Mouse (Mus musculus) spleen, postnatal 10 days (tissue): ENCODE data around the gene Trio.
A peak's percentile ranks its signal among the peaks of the same experiment; 100 is the strongest.

Source experiments
- DNase-seq, 2 experiments: peaks; one replicate each; pipeline ENCODE4 v3.0.0; 2021 to 2022; ENCODE audit warnings: low spot score in 2 of 2

Gene Trio

DNA sequence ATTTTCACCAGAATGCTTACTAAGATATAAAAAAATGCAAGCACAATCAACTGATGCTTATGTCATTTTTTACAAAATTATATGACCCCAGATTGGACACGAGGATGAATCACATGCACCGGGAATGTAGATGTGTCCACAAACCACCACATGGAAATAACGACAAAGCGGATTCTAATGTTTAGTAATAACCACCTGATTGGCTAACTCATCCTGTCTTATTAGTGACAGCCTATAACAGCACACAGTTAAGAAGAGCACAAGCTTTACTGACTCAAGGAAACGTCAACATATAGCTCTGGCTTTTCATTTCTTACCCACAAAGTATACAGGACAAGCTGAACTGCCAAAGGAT, 101.7 kb downstream of the Trio start:
- DNase-seq, result no peak

DNA sequence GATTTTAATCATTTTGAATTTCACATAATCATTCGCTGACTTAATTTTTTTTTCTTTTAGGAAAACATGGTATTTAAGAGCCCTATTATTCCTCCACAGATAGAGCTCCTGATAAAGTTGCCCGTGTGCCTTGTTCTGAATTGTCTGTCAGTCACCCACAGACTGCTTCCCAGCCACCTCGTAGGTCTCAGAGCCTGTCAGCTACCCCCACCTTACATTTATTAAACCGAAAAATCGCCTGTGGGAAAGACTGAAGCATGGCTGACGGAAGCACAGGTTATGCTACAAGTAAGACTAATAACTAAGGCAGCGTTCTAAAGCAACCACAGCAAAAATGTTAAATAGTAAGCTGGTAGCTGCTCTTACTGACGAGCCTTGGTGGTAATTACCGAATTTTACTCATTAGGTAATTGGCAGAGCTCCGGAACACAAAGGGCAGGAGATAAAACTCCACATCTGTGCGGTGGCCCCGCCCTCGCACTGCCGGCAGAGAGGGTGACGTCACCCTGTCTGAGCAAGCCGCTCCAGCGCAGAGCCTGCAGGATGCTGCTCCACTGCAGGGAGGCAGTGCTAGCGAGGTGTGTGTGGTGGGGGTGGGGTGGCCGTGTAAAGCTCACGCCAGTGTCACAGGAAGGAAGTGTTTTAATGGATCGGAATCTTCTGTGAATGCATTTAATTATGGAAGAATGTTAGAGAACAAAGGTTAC, 102.2 kb downstream of the Trio start:
- DNase-seq, result peak; percentile 21 to 69

DNA sequence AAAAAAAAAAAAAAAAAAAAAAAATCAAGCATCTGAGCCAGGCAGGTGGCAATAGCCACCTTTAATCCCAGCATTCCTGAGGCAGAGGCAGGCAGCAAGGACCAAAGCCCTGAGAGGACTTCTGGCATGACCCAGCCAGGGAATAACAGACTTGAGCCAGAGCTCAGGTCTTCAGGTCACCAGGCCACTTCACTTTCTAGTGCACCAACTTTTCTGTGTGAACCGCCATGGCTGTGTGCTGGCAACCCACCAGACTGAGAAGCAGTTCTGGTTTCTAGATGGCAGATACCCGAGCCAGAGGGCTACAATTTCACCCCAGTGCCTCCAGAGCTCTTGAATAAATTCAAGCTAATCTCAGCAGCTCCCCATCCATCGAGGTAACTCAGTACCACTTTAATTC, 104.9 kb downstream of the Trio start:
- no peak for DNase-seq

DNA sequence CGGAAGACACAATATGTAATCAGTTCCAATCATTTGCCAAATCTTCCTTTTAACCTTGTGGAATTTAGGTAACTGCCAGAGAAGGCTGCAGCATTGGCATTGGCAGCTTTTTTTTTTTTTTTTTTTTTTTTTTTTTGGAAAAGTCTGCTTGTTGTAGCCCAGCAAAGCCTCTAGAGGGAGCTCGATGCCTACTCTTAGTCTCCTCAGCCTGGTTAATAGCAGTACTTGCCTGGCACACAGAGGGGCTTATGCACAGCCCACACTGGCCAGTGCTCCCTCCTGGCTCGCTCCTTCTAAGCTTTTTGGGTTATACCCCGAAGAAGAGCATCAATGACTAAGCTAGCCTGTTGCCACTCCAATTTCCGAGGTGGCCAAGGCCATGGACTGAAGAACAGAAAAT, 106.1 kb downstream of the Trio start:
- DNase-seq, result peak in 1 of 2 experiments; percentile 42

DNA sequence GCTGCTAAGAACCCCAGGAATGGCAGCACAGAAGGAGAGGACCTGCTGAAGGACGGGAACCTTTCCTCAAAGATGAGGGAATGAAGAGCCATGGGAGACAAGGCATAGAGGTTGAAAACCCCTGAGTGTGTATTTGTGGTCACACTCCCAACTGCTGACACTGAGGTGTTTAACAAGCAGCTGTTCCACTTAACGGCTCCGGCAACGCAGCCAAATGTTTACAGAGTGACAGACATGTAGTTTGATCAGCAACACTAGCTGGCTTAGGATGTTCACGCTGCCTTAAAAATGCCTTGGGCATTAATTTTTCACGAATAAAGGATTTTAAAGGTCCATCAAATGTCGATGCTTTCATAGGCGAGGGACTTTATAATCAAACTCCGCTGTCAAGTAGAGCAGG, 106.8 kb downstream of the Trio start:
- DNase-seq, result no peak

DNA sequence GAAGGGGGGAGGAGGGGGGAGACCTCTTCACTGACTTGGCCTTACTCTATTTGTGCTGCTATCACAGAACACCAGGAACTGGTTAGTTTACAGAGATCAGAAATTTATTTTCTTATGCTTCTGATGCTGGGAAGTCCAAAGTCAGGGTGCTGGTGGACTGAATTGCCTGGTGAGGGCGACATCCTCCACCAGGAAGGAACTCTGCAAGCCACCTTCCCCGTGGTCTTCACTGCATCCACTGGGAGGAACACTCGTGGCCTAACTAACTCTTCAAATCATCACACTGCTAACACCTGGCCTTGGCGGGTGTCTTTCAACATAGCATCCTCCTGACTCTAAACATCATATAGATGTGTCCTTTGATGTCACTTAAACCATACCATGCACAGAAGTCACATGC, 109.4 kb downstream of the Trio start:
- DNase-seq, result no peak

DNA sequence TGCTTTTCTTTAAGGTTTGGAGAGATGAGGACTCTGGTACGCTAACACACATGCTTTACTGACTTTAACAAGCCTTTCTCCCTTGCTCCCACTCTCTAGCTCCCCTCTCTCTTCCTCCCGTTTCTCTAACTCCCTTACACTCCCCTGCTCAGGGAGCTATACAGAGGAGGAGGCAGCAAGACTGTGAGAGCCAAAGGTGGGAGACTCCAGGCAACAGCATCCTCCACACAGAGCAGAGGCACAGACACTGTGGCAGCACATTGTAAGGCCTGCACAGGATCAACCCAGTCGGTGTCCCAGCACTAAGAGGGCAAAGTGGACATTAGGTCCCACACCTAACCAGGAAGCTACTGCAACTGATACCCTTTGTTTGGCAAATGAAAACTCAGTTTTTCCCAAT, 112.6 kb downstream of the Trio start:
- DNase-seq, result no peak

DNA sequence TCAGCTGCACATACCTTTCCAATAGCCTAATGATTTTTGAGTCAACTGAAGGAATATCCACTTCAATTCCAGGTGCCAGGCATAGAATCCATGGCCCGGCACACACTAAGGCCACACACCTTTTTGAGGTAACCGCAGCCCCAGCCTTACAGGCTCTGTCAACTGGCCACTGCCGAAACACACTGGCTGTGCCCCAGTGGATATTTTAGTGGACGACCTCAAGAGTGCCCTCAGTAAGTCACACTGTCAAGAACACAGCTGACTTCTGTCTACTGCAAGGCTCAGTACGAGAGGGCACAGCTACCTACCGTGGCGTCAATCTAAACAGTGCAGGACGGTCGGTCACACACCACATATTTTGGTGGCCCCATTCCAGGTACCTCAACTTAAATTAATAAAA, 114.5 kb downstream of the Trio start:
- no peak for DNase-seq

DNA sequence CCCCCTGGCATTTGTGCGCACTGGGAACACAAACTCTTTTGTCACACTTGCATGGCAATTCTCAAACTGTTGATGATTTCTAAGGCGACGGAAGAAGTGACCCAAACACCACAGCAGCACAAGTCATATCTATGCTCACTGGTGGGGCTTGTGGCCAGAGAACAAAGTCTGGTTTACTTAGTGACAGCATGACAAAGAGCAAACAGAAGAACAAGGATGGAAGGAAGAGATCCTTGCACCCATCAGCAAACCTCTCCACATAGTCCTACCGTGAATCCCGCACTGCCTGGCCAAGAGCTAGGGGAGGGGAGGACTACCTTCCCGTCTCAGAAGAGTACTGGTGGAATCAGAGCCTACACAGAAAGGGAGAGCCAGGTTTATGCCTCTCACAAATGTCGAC, 115.5 kb downstream of the Trio start:
- DNase-seq, result no peak

DNA sequence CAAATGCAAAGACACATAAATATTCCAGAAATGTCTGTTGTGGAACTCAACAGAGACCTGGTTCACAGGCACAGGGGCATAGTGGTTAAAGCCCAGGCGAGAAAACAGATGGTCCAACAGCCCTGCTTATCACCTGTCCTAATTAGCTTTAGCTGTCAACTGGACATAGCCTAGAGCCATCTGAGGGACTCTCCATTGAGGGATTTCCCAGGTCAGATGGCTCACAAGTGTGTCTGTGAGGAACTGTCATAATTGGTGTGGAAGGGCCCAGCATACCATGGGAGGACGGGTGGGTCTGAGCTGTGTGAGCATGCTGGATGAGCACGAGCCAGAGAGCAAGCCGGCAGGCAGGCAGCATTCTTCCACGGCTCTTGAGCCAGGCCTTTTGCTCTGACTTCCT, 118.0 kb downstream of the Trio start:
- no peak for DNase-seq

DNA sequence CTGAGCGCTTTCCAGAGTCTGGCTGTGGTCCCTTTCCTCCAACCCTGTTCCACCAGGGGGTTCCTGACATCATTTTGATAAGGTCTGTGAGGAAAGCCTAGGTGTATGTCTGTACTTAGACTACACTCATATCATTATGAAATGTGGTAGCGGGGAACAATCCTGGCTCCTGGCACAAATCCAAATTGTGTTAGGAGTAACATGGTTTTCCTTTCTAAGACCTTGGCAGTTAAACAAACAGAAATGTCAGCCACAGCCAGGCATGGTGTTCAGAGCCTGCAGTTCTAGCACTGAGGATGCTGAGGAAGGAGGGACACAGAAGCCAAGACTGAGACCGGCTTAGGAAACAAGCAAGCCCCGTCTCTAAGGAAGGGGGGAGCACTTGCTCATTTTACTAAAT, 119.2 kb downstream of the Trio start:
- DNase-seq, result no peak

DNA sequence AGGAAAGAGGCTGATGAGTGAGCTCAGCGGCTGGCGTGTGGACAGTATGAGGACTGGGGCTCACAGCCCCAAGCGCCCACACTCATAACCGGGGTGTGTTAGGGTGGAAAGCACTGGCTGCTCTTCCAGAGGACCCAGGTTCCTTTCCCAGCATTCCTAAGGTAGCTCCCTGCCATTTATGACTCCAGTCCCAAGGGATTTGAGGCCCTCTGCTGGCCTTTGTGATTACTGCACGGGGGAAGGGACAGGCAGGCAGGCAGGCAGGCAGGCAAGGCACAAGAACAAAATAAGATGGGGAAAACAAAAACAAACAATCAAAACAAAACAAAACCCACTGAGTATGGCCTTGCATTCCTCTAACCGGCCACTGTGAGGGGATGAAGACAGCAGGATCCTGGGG, 120.3 kb downstream of the Trio start:
- no peak for DNase-seq

DNA sequence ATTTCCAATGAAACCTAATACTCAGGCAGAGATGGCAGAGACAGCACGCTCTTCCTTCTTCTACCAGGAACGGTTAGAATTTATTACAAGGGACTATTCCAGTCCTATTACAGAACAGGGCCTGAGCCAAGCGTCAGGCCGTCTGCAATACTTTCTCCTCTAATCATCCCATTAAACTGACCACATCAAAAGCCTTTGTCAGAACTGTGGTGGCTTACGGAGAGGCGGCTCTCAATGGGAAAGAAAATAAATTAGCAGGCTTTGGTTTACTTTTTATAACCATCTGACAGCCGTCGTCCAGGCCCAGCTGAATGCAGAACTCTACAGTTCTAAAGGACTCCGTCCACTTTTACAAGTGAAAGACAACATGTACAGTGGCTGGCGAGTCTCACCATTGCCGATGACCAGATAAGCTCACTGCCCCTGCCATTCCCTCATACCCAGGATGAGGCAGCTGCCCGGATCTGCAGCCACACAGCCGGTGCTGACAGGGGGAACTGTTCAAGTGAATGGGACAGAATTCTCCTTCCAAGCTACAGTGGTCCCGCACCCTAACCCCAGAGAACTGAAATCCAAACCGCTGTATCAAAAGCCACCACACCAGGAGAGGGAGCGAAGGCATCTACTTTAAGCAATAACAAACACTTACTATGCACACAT, 121.2 kb downstream of the Trio start:
- no peak for DNase-seq

DNA sequence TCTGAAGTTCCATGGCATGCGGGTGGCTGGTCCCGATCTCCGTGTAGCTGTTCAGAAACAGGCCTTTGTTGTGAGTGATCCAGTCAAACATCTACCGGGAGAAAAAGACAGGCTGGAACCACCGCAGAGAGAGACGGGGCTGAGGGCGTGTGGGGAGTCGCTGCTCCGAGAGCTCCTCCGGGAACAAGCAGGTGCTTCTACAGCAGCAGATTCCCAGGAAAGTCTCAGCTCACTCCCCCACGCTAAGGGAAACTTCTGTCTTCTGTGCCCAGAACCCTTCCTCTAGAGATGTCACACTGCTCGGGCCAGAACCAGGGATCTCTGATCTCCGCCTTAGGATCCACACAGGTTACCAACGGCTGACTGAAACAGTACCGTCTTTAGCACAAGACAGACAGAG, 124.4 kb downstream of the Trio start:
- no peak for DNase-seq

DNA sequence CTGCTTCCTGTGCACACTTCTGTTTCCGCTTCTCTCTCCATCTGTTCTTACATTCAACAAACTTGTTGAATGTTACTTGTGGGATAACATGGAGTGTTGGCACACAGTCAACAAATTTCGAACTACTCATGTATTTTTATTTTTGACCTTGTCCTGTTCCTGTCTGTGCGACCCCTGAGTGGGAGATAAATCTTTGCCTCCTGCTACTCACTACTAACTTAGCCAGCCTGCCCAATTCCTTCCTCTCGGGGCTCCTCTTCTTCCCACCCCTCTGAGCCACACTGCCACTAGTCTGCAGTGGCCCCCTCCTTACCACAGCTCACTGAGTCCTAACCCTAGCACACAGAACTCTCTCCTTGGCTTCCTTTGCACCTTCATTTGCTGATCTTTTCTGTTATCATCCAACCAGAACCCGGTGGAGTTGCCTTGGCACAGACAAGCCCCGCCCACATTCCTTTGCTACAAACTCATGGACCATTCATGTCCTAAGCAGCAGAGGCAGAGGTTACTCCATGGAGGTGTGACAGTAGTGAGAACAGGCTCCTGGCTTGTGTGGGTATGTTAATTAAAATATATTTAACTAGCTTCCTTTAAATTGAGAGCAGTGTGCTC, 126.7 kb downstream of the Trio start:
- DNase-seq, result no peak

DNA sequence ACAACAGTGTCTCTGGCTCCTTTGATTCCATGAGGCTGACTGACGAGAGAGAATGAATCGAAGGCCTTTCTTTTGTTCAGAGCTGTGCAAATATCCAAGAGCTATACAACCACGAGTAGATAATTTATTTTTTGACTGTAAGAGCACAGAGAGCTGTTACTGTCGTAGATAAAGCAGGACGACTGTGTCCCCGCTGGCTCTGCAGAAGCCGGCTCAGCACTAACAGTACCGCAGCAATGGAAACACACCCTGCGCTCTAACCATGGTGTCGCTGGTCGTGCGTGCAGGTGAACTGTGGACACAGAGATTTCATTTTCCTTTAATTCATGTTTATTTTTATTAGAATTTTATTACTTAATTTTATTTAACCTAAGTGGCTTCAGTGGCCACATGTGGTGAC, 131.5 kb downstream of the Trio start:
- DNase-seq, result no peak

DNA sequence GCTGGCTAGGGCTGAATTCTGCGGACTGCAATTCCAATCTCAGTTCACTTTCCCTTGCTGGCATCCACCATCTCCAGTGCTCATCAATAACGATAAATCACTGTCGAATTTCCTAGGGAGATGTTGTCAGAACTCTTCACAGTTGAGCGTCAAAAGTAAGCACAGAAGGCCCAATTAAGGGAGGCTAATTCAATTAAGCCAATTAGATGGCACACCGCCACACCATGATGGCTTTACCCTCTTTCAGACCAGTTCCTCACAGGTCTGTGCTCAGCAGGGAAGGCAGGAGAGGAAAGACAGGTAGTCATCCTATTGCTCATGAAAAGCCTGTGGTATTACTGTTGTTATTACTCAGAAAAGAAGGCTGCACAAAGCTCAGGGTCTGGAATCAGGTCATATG, 133.6 kb downstream of the Trio start:
- no peak for DNase-seq

DNA sequence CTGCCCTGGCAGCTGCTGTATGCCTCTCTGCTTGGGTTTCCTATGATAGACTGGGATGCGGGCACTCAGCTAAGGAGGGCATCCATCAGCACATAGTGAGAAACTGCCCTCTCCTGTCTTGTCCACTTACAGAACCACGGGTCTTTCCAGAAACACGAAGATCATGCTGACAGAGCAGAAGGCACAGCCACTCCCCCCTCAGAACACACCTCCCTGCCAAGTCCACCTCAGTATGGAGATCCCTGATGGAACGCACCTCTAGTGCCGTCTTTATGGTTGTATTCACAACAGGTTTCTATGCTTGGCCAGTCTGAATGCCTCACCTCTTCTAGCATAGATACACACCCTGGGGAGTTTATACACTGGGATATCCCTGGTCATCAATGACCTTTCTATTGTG, 135.0 kb downstream of the Trio start:
- no peak for DNase-seq

DNA sequence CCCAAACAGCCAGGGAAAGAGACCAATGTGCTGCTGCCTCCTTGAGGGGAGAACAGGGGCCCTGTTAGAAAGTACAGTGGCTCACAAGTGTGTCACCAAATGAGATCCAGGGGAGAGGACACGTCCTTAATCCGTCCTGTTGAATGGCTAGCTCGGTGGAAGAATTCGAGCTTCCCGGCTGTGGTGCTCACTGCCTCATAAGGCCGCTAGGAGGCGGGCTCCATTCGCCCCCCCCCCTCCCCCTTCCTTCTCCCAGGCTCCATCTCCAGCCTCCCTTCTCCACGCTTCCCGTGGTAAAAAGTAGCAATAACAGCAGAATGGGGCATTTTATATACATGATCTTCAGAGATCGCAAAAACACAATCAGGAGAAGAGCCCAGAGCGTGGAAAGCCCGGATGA, 137.5 kb downstream of the Trio start:
- DNase-seq, result no peak

DNA sequence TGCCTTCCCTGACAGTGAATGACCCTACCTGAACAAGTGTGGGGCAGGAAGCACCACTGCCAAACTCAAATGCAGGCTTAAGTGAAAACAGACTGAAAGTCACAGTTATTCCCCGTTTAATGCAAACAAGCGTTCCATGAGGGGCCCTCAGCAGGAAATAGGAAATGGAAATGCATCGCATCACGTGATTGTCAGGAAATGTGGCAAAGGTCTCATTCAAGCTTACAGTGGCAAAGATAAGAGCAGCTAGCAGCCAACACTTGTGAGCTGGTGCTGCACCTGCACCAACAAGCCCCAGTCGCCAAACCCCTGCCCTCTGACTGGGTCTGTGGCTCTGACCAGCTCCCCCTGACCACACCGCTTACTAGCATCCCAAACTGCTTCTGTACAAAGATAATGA, 138.7 kb downstream of the Trio start:
- no peak for DNase-seq

DNA sequence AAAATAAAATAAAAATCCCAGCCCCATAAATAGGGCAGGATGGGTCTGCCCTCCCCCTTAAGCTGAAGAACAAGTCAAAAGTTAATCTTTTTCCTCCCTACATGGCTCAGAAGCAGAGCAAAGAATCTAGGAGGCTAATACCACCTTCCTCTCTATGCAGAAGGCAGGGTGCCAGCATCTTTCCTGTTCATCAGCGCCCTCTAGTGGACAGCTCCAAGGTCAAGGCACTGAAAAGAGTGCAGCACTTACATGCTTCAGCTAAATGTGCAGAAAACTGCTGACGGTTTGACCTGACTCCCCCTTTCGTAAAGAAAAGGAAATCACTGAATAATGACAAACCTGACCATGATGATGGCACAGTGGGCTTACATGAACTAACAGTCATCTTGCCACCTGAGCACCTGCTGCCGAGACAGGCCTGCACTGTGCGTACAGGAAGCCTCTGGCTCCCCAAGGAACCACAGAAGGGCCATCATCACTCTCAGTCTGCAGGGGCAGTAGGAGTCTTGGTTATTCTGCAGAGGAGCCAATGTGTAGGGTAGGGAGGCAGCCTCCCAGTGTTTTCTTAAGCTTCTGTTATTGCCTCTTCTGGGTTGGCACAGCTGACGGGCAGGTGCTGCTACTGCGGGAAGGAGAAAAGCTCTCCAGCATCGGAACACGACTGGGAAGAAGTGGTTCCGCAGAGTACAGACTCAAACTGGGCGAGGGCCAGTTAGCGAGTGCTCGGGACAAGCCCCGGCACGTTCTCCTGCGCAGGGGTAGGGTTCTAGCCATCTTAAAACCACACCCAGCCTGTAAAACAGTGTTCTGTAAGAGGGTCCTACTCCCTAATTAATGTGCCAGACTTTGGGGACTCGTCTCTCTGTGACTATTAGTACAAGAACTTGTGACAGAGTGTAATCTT, 141.0 kb downstream of the Trio start:
- peak; percentile 64 to 86 for DNase-seq

DNA sequence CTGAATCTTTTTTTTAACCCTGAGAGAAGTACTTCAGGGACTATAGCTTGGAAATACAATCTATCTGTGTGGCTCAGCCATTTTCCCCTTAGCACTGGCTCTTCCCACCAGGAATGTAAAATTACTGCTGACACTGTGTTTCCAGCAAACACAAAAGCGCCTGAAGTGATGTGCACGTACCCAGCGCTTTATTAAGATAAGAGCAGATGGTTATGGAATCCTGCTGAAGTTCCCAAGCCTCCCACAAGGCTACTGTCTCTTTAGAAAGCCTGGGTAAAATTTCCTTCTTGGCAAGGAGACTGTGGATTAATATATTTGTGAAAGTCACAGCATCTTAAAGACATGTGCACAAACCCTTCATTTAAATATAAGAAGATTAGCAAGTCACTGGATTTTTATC, 141.8 kb downstream of the Trio start:
- DNase-seq, result no peak
